Mouse (Mus musculus): ENCODE results near the gene Jup.

Jup gene

GRCm38 (mm10) chr11:100408076-100408834 is 10.7 kb upstream of the Jup start:
- DNase-seq (ENCODE audit: low spot score in 2 of 2) = peak in 1 of 2 experiments; percentile 41

DNA sequence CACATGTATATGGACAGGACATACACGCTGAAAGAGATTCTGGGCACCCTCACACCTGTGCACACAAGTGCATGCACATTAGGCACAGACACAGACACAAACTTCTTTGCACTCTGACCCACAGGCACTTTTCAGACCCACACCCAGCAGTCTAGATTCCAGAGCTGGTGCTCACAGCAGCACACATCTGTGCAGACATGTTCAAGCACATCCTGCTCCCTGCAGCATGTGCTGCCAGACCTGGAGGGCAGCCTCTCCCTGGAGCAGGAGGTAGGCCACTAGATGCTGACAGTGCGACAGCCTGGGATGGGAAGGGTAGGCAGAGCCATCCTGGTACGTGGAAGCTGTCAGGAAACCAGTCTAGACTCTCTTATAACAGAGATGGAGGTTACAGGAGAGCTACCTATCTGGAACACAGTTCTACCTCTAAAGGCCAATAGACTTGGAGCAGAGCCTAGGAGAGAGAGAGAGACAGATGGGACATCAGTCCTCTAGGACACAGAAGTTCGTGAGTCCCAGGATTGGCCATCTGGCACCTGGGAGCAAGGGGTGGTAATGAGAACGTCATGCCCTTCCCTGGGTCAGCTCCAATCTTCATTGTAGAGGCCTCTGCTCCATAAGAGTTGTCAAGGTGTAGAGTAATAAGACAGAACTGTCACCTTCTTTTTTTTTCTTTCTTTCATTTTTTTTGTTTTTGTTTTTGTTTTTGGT is 9.6 kb upstream of the Jup start:
- DNase-seq (ENCODE audit: low spot score in 2 of 2) = no peak

- DNase-seq (ENCODE audit: low spot score in 2 of 2) = no peak
Measured at GRCm38 (mm10) chr11:100406273-100406672, 8.7 kb upstream of the Jup start.

- no peak for DNase-seq (ENCODE audit: low spot score in 2 of 2)
Measured at GRCm38 (mm10) chr11:100404456-100405074, 7.0 kb upstream of the Jup start.

DNA sequence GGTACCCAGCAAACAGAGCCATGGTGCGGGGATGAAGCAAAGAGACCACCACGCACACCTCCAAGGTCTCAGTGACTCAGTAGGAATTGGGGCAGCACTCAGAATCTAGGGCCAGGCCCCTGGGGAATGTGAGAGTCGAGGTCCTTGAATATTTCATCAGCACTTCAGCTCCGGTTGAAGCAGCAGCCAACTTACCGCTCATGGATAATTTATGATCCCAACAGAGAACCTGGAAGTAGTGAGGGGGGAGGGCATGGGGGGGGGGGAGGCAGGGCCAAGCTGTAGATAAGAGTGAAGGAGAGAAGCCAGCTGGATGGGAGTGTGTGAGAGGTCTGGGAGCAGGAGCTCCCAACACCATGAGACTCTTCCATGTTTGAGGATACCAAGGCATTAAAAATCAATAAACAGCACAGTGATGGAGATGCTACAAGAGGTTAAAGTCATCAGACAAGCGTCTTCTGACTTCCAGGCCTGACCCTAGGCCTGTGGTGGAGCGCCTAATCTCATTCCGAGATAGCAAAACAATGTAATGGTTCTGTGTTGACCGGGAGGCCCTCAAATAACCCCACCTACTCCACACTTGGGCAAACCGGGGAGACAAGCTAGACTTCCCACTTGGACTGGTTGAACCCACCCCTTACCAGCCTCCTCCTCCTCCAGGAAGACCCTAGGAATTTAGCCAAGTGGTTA is 6.0 kb upstream of the Jup start:
- no peak for DNase-seq (ENCODE audit: low spot score in 2 of 2)

DNA sequence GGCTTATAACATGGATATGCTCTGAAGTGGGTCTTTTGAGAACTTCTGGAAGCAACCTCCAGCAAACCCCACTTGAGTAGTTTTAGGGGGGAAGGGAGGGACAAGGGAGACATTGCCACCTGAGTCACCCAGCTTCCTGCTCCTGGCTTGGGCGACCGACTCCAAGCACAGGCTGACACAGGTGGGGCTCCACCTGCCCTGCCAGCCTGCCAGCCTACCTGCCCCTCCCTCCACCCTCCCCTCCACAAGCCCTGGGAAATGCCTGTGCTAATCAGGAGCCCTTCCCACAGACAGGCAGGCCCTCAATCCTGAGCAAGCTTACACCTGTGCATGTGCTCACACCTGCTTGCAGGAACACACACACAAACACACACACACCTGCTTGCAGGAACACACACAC is 5.1 kb upstream of the Jup start:
- no peak for DNase-seq (ENCODE audit: low spot score in 2 of 2)

DNA sequence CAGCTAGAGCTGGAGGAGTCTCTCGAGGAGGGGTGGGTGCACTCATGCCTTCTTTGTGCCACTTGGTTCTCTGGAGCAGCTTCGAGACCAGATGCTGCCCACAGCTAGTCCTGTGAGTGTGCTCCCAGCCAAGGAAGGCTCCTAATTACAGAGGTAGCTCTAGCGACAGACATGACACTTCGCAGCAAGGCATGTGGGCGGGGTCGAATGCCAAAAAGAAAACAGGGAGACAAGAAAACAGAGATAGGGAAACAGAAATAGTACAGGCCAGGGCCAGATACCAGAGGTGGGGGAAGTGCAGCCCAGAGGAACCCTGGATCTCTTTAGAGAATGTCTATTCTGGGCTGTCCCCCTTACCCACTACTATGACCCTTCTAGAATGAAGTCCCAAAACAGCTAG is 4.7 kb upstream of the Jup start:
- DNase-seq (ENCODE audit: low spot score in 2 of 2) = no peak

DNA sequence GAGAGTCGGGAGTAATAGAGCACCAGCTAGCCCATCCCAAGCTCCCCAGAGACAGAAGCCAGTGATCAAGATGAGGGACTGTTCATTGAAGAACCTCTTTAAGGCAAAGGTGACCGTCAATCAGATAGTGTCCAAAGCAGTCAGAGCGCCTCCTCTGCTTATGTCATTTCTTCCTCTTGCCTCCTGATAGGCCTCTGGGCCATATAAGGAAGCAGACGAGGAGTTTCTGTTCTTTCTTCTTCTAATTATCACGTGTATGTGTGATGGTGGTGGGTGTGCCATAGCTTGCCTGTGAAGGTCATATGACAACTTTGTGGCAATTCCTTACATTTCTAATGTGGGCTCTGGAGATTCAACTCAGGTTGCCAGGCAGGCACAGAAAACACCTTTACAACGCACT is 3.3 kb upstream of the Jup start:
- DNase-seq (ENCODE audit: low spot score in 2 of 2) = no peak

DNA sequence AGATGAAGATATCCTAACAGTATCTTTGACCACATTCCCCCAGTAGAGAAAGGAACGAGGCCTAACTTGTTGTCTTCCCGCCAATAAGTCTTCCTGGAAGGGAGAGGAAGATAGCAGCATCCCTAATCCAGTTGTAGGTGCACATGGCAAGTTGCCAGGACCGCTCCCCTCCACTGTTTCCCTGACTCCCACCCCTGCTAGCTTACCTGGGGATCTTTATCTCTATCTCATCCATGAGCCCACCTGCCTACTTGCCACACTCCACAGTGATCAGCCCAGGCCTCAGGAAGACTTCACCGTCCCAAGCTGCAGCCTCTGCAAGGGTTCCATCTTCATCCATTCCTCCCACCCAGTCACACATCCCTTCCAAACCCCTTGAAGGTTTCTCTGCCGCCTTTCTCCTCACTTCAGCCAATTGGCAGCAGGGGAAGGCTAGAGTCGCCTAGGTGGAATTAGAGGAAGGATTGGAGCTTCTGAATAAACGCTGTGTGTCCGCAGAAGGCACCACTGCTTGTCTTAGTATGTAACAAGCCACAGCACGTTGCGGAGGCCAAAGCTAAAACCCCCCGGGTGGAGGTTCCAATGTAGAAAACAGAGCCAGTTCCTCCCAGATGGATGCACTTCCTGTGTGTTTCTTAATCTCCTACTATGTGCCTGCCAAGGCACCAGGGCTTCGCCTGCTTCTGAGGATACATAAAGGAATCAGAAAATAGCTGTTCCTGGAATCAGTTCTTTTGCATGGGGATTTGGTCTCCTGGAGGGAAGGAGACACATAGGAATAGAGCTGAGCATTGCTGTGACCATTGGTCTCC is 2.4 kb upstream of the Jup start:
- no peak for DNase-seq (ENCODE audit: low spot score in 2 of 2)

GRCm38 (mm10) chr11:100399320-100399719 is 1.8 kb upstream of the Jup start:
- DNase-seq (ENCODE audit: low spot score in 2 of 2) = no peak

DNA sequence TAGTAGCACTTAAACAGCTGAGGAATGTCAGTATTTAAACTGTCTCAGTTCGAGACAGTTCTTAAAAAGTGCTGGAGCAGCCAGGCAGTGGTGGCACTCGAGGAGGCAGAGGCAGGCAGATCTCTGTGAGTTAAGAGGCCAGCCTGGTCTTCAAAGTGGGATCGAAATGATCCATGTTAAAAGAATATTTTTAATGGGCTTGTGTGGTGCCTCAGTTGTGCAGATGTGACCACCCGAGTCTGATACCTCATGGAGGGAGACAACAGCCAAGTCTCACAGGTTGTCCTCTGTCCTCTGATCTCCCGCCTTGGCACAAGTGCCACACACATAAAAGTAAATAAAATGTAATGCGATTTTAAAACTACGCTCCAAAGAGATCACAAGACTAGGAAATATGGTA is 954 bp upstream of the Jup start:
- no peak for DNase-seq (ENCODE audit: low spot score in 2 of 2)

- peak in 1 of 2 experiments; percentile 45 for DNase-seq (ENCODE audit: low spot score in 2 of 2)
Measured at GRCm38 (mm10) chr11:100396886-100397599, 520 bp downstream of the Jup start.

DNA sequence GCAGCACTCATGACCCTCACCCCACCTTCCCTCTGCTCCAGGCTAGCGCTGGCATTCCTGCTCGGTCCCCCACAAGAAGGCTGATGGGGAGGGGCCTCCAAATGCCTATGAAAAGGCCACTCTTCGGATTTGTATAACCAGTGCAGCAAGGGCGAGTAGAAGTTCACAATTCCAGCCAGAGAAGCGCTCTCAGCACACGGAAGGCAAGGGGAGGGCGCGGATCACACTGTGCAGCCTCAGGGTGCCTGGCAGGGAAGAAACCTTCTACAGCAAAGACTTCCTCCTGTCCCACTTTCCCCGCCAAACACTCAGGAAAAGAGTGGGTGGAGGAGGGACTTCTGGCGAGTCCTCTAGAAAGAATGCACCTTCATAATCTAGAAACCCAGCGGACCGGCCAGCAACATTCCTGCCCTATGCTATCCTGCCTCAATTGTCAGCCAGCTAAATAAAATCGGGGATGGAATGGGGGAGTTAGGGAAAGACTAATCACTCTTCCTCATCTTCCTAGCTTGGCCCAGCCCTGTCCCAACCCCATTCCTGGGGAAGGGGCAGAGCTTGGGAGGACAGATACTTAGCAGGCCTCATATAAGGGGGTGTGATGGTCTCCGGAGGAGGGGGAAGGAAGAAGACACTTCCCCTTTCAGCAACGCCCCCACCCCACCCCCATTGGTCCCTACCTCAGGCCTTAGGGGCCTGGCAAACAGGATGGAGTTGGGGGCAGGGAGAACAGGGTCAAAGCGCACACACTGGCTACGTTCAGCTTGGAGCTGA is 1.5 kb downstream of the Jup start:
- no peak for DNase-seq (ENCODE audit: low spot score in 2 of 2)

DNA sequence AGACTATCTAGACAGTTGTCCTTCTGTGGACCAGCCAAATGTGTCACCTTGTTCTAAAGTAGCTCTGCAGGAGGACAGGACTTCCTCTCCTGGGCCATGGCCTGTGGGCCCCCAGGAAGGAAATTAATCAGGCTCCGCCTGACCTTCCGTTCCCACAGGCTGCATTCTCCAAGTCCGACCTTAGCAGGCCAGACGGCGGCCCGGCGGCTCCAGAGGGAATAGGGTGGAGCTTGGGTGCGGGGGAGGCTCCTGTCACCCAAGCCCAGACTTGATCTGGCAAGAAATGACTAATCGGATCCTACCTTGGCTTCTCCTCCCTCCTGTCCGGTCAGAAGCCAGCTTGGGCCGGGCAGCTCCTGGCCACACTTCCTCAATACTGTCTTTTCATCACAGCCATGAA is 2.4 kb downstream of the Jup start:
- no peak for DNase-seq (ENCODE audit: low spot score in 2 of 2)

GRCm38 (mm10) chr11:100394353-100395074 is 3.0 kb downstream of the Jup start:
- DNase-seq (ENCODE audit: low spot score in 2 of 2) = no peak

DNA sequence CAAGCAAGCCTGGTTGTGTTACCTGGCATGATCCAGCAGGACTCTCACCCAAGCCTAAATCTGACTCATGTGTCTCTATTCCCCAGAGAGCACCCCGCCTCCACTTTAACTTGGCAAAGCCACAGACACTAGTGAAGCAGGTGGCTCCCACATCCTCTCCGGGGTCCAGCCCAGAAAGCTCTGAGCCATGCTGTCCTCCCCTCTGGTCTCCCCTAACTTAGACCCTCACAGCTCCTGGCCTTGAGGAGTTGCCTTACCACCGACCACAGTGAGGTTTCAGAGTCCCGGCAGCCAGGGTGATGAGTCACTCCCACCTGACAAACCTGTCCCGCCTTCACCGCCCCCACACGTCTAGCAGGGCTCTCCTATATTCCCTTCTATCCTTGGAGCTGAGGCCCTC is 3.8 kb downstream of the Jup start:
- DNase-seq (ENCODE audit: low spot score in 2 of 2) = no peak

GRCm38 (mm10) chr11:100392958-100393357 is 4.6 kb downstream of the Jup start:
- no peak for DNase-seq (ENCODE audit: low spot score in 2 of 2)

GRCm38 (mm10) chr11:100391884-100392345 is 5.6 kb downstream of the Jup start:
- DNase-seq (ENCODE audit: low spot score in 2 of 2) = no peak
